Mouse (Mus musculus): Measurements from ENCODE around the gene 5530401A14Rik. TPM values are rescaled to one million over a fixed set of nuclear protein-coding genes. Genes with fewer than 3 reads are reported as not detected.

Gene 5530401A14Rik
- polyA plus RNA-seq, 1 experiment from 2014 or later = 0.25 TPM

DNA sequence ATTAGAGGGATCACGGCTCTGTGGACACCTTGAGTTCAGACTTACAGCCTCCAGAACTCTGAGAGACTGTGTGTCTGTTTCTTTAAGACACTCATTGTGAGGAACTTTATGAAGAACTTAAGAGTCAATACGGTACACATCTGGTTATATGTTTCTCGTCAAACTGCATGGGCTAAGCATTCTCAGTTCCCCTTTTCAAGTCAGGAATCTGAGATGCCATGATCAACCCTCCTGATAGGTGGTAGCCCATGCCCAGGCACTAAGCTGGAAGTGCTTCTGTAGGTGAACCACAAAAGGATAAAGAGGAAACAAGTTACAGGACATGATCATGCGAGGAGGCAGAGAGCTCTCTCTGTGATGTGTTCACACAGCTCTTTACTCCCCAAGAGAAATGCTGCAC is 52.6 kb downstream of the 5530401A14Rik start:
- H3K9ac ChIP-seq (ENCODE audit: low read depth, low read length) = no peak overlapping the region
- ATAC-seq (ENCODE audit: low FRiP score) (no peak), DNase-seq (ENCODE audit: low spot score) (no peak)
- no peak overlapping the region for H3K27ac ChIP-seq (ENCODE audit: low read depth, low read length)
- 87% methylated on average over 4 of the region's 4 CpGs for WGBS
- no peak overlapping the region for H3K4me3 ChIP-seq (ENCODE audit: low read depth, low read length)
- H3K27me3 ChIP-seq (ENCODE audit: control insufficient read depth, insufficient read depth, low read length) = no peaks in the 10 kb centered on the region
- H3K4me2 ChIP-seq (replicated peaks; ENCODE audit: low read depth, low read length) = no peak overlapping the region
- H3K36me3 ChIP-seq (ENCODE audit: control insufficient read depth, insufficient read depth, low read length) = no peaks in the 10 kb centered on the region
- H3K9me3 ChIP-seq (ENCODE audit: control insufficient read depth, low read length) = no peaks in the 10 kb centered on the region
- H3K4me1 ChIP-seq (replicated peaks; ENCODE audit: control insufficient read depth, insufficient read depth, low read length) = no peaks in the 10 kb centered on the region

DNA sequence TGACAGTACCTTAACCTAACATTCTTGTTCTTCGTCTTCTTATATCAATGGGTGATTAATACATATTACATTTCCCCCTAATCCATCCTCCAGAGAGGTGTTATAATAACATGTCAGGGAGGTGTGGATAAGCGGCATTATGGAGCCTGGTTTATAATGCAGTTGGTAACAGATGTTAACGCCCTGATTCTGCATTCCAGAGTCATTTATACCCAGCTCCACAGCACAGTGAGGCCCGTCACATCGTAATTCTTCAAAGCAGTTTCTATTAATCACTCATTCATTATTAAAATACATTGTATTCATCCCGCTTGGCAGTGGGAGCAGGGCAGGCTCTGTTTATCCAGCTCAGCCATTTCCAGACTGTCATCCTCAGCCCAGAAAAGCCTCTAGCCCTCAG is 55.0 kb downstream of the 5530401A14Rik start:
- ATAC-seq (ENCODE audit: low FRiP score) = no peak
- 56% methylated on average over 6 of the region's 6 CpGs for WGBS
- H3K9ac ChIP-seq (ENCODE audit: low read depth, low read length) = no peak overlapping the region
- no peaks in the 10 kb centered on the region for H3K27me3 ChIP-seq (ENCODE audit: control insufficient read depth, insufficient read depth, low read length)
- H3K4me3 ChIP-seq (ENCODE audit: low read depth, low read length) = no peak overlapping the region
- DNase-seq (ENCODE audit: low spot score) = no peak
- no peaks in the 10 kb centered on the region for H3K9me3 ChIP-seq (ENCODE audit: control insufficient read depth, low read length)
- H3K27ac ChIP-seq (ENCODE audit: low read depth, low read length) = no peak overlapping the region
- no peak overlapping the region for H3K4me2 ChIP-seq (replicated peaks; ENCODE audit: low read depth, low read length)
- no peaks in the 10 kb centered on the region for H3K4me1 ChIP-seq (replicated peaks; ENCODE audit: control insufficient read depth, insufficient read depth, low read length)
- H3K36me3 ChIP-seq (ENCODE audit: control insufficient read depth, insufficient read depth, low read length) = no peaks in the 10 kb centered on the region

DNA sequence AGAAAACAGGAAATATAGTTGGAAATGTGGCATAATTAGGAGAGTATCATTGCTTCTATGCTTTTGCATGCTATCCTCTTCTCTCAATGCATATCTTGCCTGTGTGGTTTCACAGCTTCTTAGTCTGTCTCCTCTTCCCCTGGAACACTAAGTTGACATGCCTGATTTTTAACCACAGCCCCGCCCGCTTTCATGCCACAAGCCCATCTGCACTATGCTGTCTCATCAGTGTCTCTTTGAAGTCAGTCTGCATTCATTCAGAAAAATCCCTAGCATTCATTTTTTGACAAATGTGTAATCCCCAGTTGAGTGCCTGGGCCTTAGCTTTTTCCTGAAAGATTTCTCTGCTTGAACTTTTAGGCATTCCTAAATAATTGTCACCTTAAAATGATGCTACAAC is 62.6 kb downstream of the 5530401A14Rik start:
- H3K4me1 ChIP-seq (replicated peaks; ENCODE audit: control insufficient read depth, insufficient read depth, low read length) = no peaks in the 10 kb centered on the region
- no peaks in the 10 kb centered on the region for H3K36me3 ChIP-seq (ENCODE audit: control insufficient read depth, insufficient read depth, low read length)
- H3K27me3 ChIP-seq (ENCODE audit: control insufficient read depth, insufficient read depth, low read length) = no peaks in the 10 kb centered on the region
- DNase-seq (ENCODE audit: low spot score) (no peak), ATAC-seq (ENCODE audit: low FRiP score) (no peak)
- 87% methylated on average over 2 of the region's 2 CpGs for WGBS
- H3K4me2 ChIP-seq (replicated peaks; ENCODE audit: low read depth, low read length) = no peak overlapping the region
- no peak overlapping the region for H3K27ac ChIP-seq (ENCODE audit: low read depth, low read length)
- no peak overlapping the region for H3K9ac ChIP-seq (ENCODE audit: low read depth, low read length)
- no peaks in the 10 kb centered on the region for H3K9me3 ChIP-seq (ENCODE audit: control insufficient read depth, low read length)
- H3K4me3 ChIP-seq (ENCODE audit: low read depth, low read length) = no peak overlapping the region

DNA sequence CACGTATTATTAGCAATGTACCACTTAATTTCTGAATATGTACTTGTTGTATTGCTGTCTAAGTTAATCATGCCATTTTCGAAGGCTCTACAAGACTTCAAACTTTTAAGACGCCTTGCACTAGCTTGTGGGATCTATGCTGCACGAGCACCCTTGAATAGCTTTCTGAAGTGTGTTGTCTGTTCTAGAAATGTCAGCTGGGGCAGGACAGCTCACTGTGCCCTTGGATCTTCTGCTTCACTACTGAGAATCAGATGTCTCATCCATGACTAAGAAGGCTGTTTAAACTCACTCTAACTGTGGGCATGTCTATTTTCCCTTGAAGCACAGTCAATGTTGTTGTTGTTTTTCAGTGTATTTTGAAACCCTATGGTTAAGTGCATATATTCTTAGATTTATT is 63.2 kb downstream of the 5530401A14Rik start:
- DNase-seq (ENCODE audit: low spot score) = no peak
- ATAC-seq (ENCODE audit: low FRiP score) = no peak
- 88% methylated on average over 4 of the region's 4 CpGs for WGBS

DNA sequence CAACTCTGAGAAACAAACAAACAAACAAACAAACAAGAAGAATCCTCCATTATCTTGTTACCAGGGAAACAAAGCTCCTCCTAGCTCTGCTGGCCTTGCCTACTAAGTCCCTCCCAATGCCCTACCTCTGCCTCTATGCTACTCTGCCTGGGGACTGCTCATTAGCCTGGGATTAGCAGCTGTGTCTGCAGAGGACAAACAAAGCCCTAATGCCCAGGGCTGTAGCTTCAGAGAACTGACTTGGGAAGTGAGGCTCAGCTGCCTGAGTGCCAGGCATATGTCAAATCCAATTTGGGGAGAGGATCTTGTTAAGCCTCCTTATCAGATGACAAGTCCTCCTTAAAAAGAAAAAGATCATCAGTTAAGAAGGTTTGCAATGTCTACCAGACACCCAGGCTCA is 65.9 kb downstream of the 5530401A14Rik start:
- Histone ChIP-seq H3K4me1 (replicated peaks; ENCODE audit: control insufficient read depth, insufficient read depth, low read length) (no peaks in the 10 kb centered on the region), H3K9me3 (ENCODE audit: control insufficient read depth, low read length) (no peaks in the 10 kb centered on the region), H3K27ac (ENCODE audit: low read depth, low read length) (0 out of 2 replicates have a peak overlapping the region, but pooled peaks have one; percentile 43), H3K36me3 (ENCODE audit: control insufficient read depth, insufficient read depth, low read length) (no peaks in the 10 kb centered on the region), H3K4me2 (replicated peaks; ENCODE audit: low read depth, low read length) (no peak overlapping the region), H3K4me3 (ENCODE audit: low read depth, low read length) (no peak overlapping the region), H3K27me3 (ENCODE audit: control insufficient read depth, insufficient read depth, low read length) (no peaks in the 10 kb centered on the region), H3K9ac (ENCODE audit: low read depth, low read length) (no peak overlapping the region)
- DNase-seq (ENCODE audit: low spot score) (peak; percentile 49), ATAC-seq (ENCODE audit: low FRiP score) (no peak)

More for the DNA sequence above, 63.2 kb downstream of the 5530401A14Rik start:
- Histone ChIP-seq H3K9me3 (ENCODE audit: control insufficient read depth, low read length) (no peaks in the 10 kb centered on the region), H3K27me3 (ENCODE audit: control insufficient read depth, insufficient read depth, low read length) (no peaks in the 10 kb centered on the region), H3K36me3 (ENCODE audit: control insufficient read depth, insufficient read depth, low read length) (no peaks in the 10 kb centered on the region), H3K4me1 (replicated peaks; ENCODE audit: control insufficient read depth, insufficient read depth, low read length) (no peaks in the 10 kb centered on the region), H3K9ac (ENCODE audit: low read depth, low read length) (no peak overlapping the region), H3K4me3 (ENCODE audit: low read depth, low read length) (no peak overlapping the region), H3K27ac (ENCODE audit: low read depth, low read length) (no peak overlapping the region), H3K4me2 (replicated peaks; ENCODE audit: low read depth, low read length) (no peak overlapping the region)

DNA sequence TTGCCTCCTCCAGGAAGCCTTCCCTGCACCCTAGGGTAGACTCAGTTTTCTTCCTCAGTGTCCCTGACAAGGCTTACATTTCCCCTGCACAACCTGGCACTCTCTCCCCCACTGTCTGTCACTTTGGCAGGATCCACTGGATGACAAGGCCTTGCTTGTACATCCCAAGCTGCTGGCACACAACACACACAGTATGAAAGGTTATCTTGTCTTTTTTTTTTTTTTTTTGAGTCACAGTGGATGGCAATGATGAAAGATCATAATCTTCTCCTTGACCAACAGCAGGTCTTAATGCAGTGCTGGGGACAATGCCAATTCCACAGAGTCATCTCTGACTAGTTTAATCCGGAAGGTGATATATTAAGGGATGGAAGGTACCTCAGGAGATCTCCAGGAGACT is 77.0 kb downstream of the 5530401A14Rik start:
- no peak overlapping the region for H3K27ac ChIP-seq (ENCODE audit: low read depth, low read length)
- WGBS = 90% methylated on average over 1 of the region's 1 CpGs

DNA sequence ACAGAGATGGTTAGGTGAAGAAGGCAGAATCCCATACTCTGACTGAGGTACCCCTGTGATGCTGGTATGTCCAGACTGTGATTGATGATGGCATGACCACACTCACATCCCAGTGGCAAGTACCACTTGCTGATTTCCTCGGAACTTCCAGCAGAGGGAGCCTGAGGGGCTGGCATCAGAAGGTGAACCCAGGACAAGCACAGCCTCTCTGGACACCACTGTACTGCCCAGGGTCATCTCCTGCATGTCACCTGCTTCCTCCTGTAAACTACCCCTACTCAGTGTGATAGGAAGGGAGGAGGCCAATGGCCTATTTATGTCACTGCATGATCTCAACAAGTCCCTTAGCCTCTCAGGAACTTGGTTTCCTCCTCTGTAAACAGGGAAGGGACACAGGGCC is 80.5 kb downstream of the 5530401A14Rik start:
- Histone ChIP-seq H3K4me2 (replicated peaks; ENCODE audit: low read depth, low read length) (no peak overlapping the region), H3K36me3 (ENCODE audit: control insufficient read depth, insufficient read depth, low read length) (no peaks in the 10 kb centered on the region), H3K9ac (ENCODE audit: low read depth, low read length) (no peak overlapping the region), H3K27me3 (ENCODE audit: control insufficient read depth, insufficient read depth, low read length) (no peaks in the 10 kb centered on the region), H3K4me1 (replicated peaks; ENCODE audit: control insufficient read depth, insufficient read depth, low read length) (no peaks in the 10 kb centered on the region), H3K27ac (ENCODE audit: low read depth, low read length) (no peak overlapping the region), H3K4me3 (ENCODE audit: low read depth, low read length) (no peak overlapping the region), H3K9me3 (ENCODE audit: control insufficient read depth, low read length) (no peaks in the 10 kb centered on the region)
- 29% methylated on average over 1 of the region's 1 CpGs for WGBS
- peak; percentile 45 for DNase-seq (ENCODE audit: low spot score)
- ATAC-seq (ENCODE audit: low FRiP score) = no peak

More for the DNA sequence above, 77.0 kb downstream of the 5530401A14Rik start:
- Histone ChIP-seq H3K4me3 (ENCODE audit: low read depth, low read length) (no peak overlapping the region), H3K9ac (ENCODE audit: low read depth, low read length) (no peak overlapping the region), H3K9me3 (ENCODE audit: control insufficient read depth, low read length) (no peaks in the 10 kb centered on the region), H3K36me3 (ENCODE audit: control insufficient read depth, insufficient read depth, low read length) (no peaks in the 10 kb centered on the region), H3K27me3 (ENCODE audit: control insufficient read depth, insufficient read depth, low read length) (no peaks in the 10 kb centered on the region), H3K4me2 (replicated peaks; ENCODE audit: low read depth, low read length) (no peak overlapping the region), H3K4me1 (replicated peaks; ENCODE audit: control insufficient read depth, insufficient read depth, low read length) (no peaks in the 10 kb centered on the region)
- no peak for ATAC-seq (ENCODE audit: low FRiP score)
- no peak for DNase-seq (ENCODE audit: low spot score)

DNA sequence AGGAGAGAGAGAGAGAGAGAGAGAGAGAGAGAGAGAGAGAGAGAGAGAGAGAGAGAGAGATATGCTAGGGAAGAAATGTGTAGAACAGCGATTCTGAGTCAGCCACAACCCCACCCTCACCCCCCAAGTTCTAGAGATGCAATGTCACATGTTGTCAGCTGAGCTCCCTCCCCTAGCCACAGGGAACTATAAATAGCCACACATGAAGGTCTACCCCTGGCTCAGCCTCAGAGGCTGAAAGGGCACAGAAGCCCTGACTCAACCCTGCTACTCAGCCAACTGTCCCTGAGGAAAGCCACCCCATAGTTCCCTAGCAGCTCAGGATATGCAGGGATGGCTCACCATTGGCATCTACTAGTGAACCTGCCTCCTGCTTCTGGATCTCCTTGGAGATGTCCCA is 81.7 kb downstream of the 5530401A14Rik start:
- ATAC-seq (ENCODE audit: low FRiP score) = no peak
- H3K36me3 ChIP-seq (ENCODE audit: control insufficient read depth, insufficient read depth, low read length) = no peaks in the 10 kb centered on the region
- H3K27ac ChIP-seq (ENCODE audit: low read depth, low read length) = no peak overlapping the region
- no peaks in the 10 kb centered on the region for H3K27me3 ChIP-seq (ENCODE audit: control insufficient read depth, insufficient read depth, low read length)
- H3K9ac ChIP-seq (ENCODE audit: low read depth, low read length) = no peak overlapping the region
- no peaks in the 10 kb centered on the region for H3K9me3 ChIP-seq (ENCODE audit: control insufficient read depth, low read length)
- no peak overlapping the region for H3K4me2 ChIP-seq (replicated peaks; ENCODE audit: low read depth, low read length)
- 64% methylated on average over 1 of the region's 1 CpGs for WGBS
- no peaks in the 10 kb centered on the region for H3K4me1 ChIP-seq (replicated peaks; ENCODE audit: control insufficient read depth, insufficient read depth, low read length)
- DNase-seq (ENCODE audit: low spot score) = no peak
- H3K4me3 ChIP-seq (ENCODE audit: low read depth, low read length) = no peak overlapping the region
